Mouse (Mus musculus) kidney, adult 18-20 months (tissue): Measurements from ENCODE around the gene Ncf2.

Experiments
- DNase-seq: peaks from one replicate; pipeline ENCODE4 v3.0.0; 2021

Gene Ncf2

GRCm38 (mm10) chr1:152832316-152832715 lies 32.3 kb downstream of the Ncf2 start:
- no peak for DNase-seq

GRCm38 (mm10) chr1:152835061-152835460 lies 35.1 kb downstream of the Ncf2 start:
- no peak for DNase-seq

- DNase-seq = no peak
Observed at GRCm38 (mm10) chr1:152838026-152838702, 38.2 kb downstream of the Ncf2 start.

GRCm38 (mm10) chr1:152838841-152839240 lies 38.8 kb downstream of the Ncf2 start:
- DNase-seq = no peak

- DNase-seq = no peak
Observed at GRCm38 (mm10) chr1:152840343-152840742, 40.3 kb downstream of the Ncf2 start.

- no peak for DNase-seq
Observed at GRCm38 (mm10) chr1:152841057-152841456, 41.1 kb downstream of the Ncf2 start.

GRCm38 (mm10) chr1:152844634-152845033 lies 44.6 kb downstream of the Ncf2 start:
- DNase-seq = no peak

- DNase-seq = no peak
Observed at GRCm38 (mm10) chr1:152845211-152845730, 45.3 kb downstream of the Ncf2 start.

- no peak for DNase-seq
Observed at GRCm38 (mm10) chr1:152846856-152847255, 46.9 kb downstream of the Ncf2 start.

- DNase-seq = peak; percentile 23
Observed at GRCm38 (mm10) chr1:152869901-152870300, 69.9 kb downstream of the Ncf2 start.

- peak; percentile 40 for DNase-seq
Observed at GRCm38 (mm10) chr1:152871031-152871430, 71.0 kb downstream of the Ncf2 start.
